Mouse (Mus musculus) liver, embryonic 13.5 days (tissue): ENCODE data around the gene Rem1. TPM values are rescaled to one million over a fixed set of nuclear protein-coding genes. Genes with fewer than 3 reads are reported as not detected.

Source experiments
- ATAC-seq: fragments of 200-750 bp; cut with Nextera tagmentation; 2 replicates; pipeline ENCODE4 v1.8.0; 2017; ENCODE audit warnings: low read depth, mild to moderate bottlenecking, moderate number of reproducible peaks, moderate library complexity
- DNase-seq: peaks from one replicate; pipeline ENCODE4 v3.0.0; 2022
- H3K27ac ChIP-seq: fragments of 300-500 bp; sonication (generic); 2 replicates; pipeline ENCODE4 v1.5.1; 2015; ENCODE audit warnings: moderate library complexity, mild to moderate bottlenecking, inconsistent platforms
- H3K27me3 ChIP-seq: fragments of 300-500 bp; sonication (generic); 2 replicates; pipeline ENCODE4 v1.6.1; 2015; ENCODE audit warnings: mild to moderate bottlenecking, inconsistent platforms
- H3K36me3 ChIP-seq: fragments of 300-500 bp; sonication (generic); 2 replicates; pipeline ENCODE4 v1.6.1; 2015; ENCODE audit warnings: mild to moderate bottlenecking, inconsistent platforms
- H3K4me1 ChIP-seq: fragments of 300-500 bp; sonication (generic); replicated peaks from 2 replicates; pipeline ENCODE4 v1.6.1; 2015; ENCODE audit warnings: inconsistent platforms
- H3K4me2 ChIP-seq: fragments of 300-500 bp; sonication (generic); 2 replicates; pipeline ENCODE4 v1.6.1; 2015; ENCODE audit warnings: inconsistent platforms, mild to moderate bottlenecking, moderate library complexity
- H3K4me3 ChIP-seq: fragments of 300-500 bp; sonication (generic); replicated peaks from 2 replicates; pipeline ENCODE4 v1.5.1; 2015; ENCODE audit warnings: mild to moderate bottlenecking, inconsistent platforms
- H3K9ac ChIP-seq: fragments of 300-500 bp; sonication (generic); 2 replicates; pipeline ENCODE4 v1.6.1; 2015; ENCODE audit warnings: mild to moderate bottlenecking, inconsistent platforms
- H3K9me3 ChIP-seq: fragments of 300-500 bp; sonication (generic); replicated peaks from 2 replicates; pipeline ENCODE4 v1.6.1; 2016; ENCODE audit warnings: inconsistent platforms
- WGBS: fragments of 180-500 bp; shearing (Covaris S2); methylation state at CpG from one replicate; pipeline ENCODE4 v1.1.7; 2015; ENCODE audit not compliant: insufficient replicate concordance; 5-methylcytosine and 5-hydroxymethylcytosine counted together
- polyA plus RNA-seq: library from polyadenylated mRNA; unstranded; fragments of >200 nt; fragmentation: Nextera tagmentation; extraction: Ambion mirVana; gene quantifications from 2 replicates; pipeline ENCODE4 v1.2.1, GENCODE M21; 2015

The Rem1 gene
- 0.89 and 0.95 TPM in 2 replicates for polyA plus RNA-seq

- no peaks in the 10 kb centered on the region for H3K36me3 ChIP-seq
- 4% methylated on average over 52 of the region's 59 CpGs for WGBS
- peaks cover 5% of the 10 kb centered on the region; the same call in 1 of the 2 replicates for H3K4me1 ChIP-seq
- no peaks in the 10 kb centered on the region for H3K9me3 ChIP-seq
- no peak for ATAC-seq
- no peak within 1 kb of the TSS for H3K27ac ChIP-seq
- H3K27me3 ChIP-seq = peaks cover 68% of the 10 kb centered on the region
- H3K4me2 ChIP-seq = peak within 1 kb of the TSS; percentile 53
- no peak within 1 kb of the TSS for H3K9ac ChIP-seq
- peak within 1 kb of the TSS; percentile 40 for H3K4me3 ChIP-seq
- no peak for DNase-seq
Observed at GRCm38 (mm10) chr2:152626774-152627591, at the start of gene Rem1. Gene Rem1, plus strand, starts transcription at chr2:152626951.

- 55% methylated on average over 7 of the region's 7 CpGs for WGBS
- Histone ChIP-seq H3K4me1 (no peaks in the 10 kb centered on the region), H3K9me3 (no peaks in the 10 kb centered on the region), H3K4me3 (no peak within 1 kb of the TSS), H3K36me3 (no peaks in the 10 kb centered on the region), H3K4me2 (no peak within 1 kb of the TSS), H3K27me3 (no peaks in the 10 kb centered on the region), H3K9ac (no peak within 1 kb of the TSS), H3K27ac (no peak within 1 kb of the TSS)
- ATAC-seq (no peak), DNase-seq (no peak)
Observed at GRCm38 (mm10) chr2:152580107-152580506, 46.6 kb upstream of the Rem1 start, which contains the start of gene Defb19. Gene Defb19, minus strand, starts transcription at chr2:152580312.

GRCm38 (mm10) chr2:152580612-152581011, 46.1 kb upstream of the Rem1 start:
- no peak overlapping the region for H3K27ac ChIP-seq
- 59% methylated on average over 11 of the region's 11 CpGs for WGBS
- H3K27me3 ChIP-seq = no peaks in the 10 kb centered on the region
- H3K9me3 ChIP-seq = no peaks in the 10 kb centered on the region
- H3K4me1 ChIP-seq = no peaks in the 10 kb centered on the region
- no peak overlapping the region for H3K4me3 ChIP-seq
- DNase-seq (no peak), ATAC-seq (no peak)
- no peak overlapping the region for H3K9ac ChIP-seq
- H3K4me2 ChIP-seq = no peak overlapping the region
- H3K36me3 ChIP-seq = no peaks in the 10 kb centered on the region

- DNase-seq = no peak
- no peak for ATAC-seq
- no peak overlapping the region for H3K4me2 ChIP-seq
- WGBS = 55% methylated on average over 4 of the region's 4 CpGs
- no peaks in the 10 kb centered on the region for H3K9me3 ChIP-seq
- H3K27me3 ChIP-seq = no peaks in the 10 kb centered on the region
- H3K36me3 ChIP-seq = no peaks in the 10 kb centered on the region
- no peak overlapping the region for H3K9ac ChIP-seq
- H3K4me1 ChIP-seq = no peaks in the 10 kb centered on the region
- no peak overlapping the region for H3K4me3 ChIP-seq
- no peak overlapping the region for H3K27ac ChIP-seq
Observed at GRCm38 (mm10) chr2:152586926-152587560, 39.7 kb upstream of the Rem1 start.

- 35% methylated on average over 2 of the region's 2 CpGs for WGBS
- H3K9me3 ChIP-seq = no peaks in the 10 kb centered on the region
- no peak overlapping the region for H3K27ac ChIP-seq
- DNase-seq (no peak), ATAC-seq (no peak)
- no peak overlapping the region for H3K4me3 ChIP-seq
- H3K9ac ChIP-seq = no peak overlapping the region
- H3K27me3 ChIP-seq = no peaks in the 10 kb centered on the region
- H3K36me3 ChIP-seq = no peaks in the 10 kb centered on the region
- no peaks in the 10 kb centered on the region for H3K4me1 ChIP-seq
- H3K4me2 ChIP-seq = no peak overlapping the region
Observed at GRCm38 (mm10) chr2:152588450-152588849, 38.3 kb upstream of the Rem1 start.

GRCm38 (mm10) chr2:152589021-152589420, 37.7 kb upstream of the Rem1 start:
- Histone ChIP-seq H3K4me1 (no peaks in the 10 kb centered on the region), H3K9ac (no peak overlapping the region), H3K27me3 (no peaks in the 10 kb centered on the region), H3K9me3 (no peaks in the 10 kb centered on the region), H3K4me2 (no peak overlapping the region), H3K4me3 (no peak overlapping the region), H3K27ac (no peak overlapping the region), H3K36me3 (no peaks in the 10 kb centered on the region)
- WGBS = 53% methylated on average over 6 of the region's 6 CpGs
- DNase-seq (no peak), ATAC-seq (no peak)

GRCm38 (mm10) chr2:152599299-152599698, 27.5 kb upstream of the Rem1 start, which contains the start of gene Defb45:
Gene Defb45, minus strand, starts transcription at chr2:152599399.
- Histone ChIP-seq H3K27ac (no peak within 1 kb of the TSS), H3K9ac (no peak within 1 kb of the TSS), H3K4me3 (no peak within 1 kb of the TSS), H3K9me3 (no peaks in the 10 kb centered on the region), H3K36me3 (no peaks in the 10 kb centered on the region), H3K4me2 (no peak within 1 kb of the TSS), H3K27me3 (no peaks in the 10 kb centered on the region), H3K4me1 (no peaks in the 10 kb centered on the region)
- no peak for DNase-seq
- no peak for ATAC-seq
- WGBS = 48% methylated on average over 7 of the region's 7 CpGs

GRCm38 (mm10) chr2:152600076-152600475, 26.7 kb upstream of the Rem1 start:
- no peaks in the 10 kb centered on the region for H3K27me3 ChIP-seq
- ATAC-seq (no peak), DNase-seq (no peak)
- H3K9me3 ChIP-seq = no peaks in the 10 kb centered on the region
- no peak overlapping the region for H3K4me2 ChIP-seq
- no peaks in the 10 kb centered on the region for H3K4me1 ChIP-seq
- H3K36me3 ChIP-seq = no peaks in the 10 kb centered on the region
- H3K4me3 ChIP-seq = no peak overlapping the region
- H3K9ac ChIP-seq = no peak overlapping the region
- H3K27ac ChIP-seq = no peak overlapping the region
- 70% methylated on average over 6 of the region's 6 CpGs for WGBS

GRCm38 (mm10) chr2:152601275-152601960, 25.3 kb upstream of the Rem1 start:
- 51% methylated on average over 4 of the region's 4 CpGs for WGBS
- no peaks in the 10 kb centered on the region for H3K9me3 ChIP-seq
- ATAC-seq (no peak), DNase-seq (no peak)
- no peak overlapping the region for H3K27ac ChIP-seq
- no peaks in the 10 kb centered on the region for H3K4me1 ChIP-seq
- H3K4me2 ChIP-seq = no peak overlapping the region
- H3K36me3 ChIP-seq = no peaks in the 10 kb centered on the region
- H3K27me3 ChIP-seq = no peaks in the 10 kb centered on the region
- no peak overlapping the region for H3K9ac ChIP-seq
- H3K4me3 ChIP-seq = no peak overlapping the region

GRCm38 (mm10) chr2:152604057-152604456, 22.7 kb upstream of the Rem1 start, which contains the start of gene Defb36:
Gene Defb36, plus strand, starts transcription at chr2:152604327.
- ATAC-seq (no peak), DNase-seq (no peak)
- Histone ChIP-seq H3K9ac (no peak within 1 kb of the TSS), H3K4me2 (no peak within 1 kb of the TSS), H3K4me1 (no peaks in the 10 kb centered on the region), H3K9me3 (no peaks in the 10 kb centered on the region), H3K27ac (no peak within 1 kb of the TSS), H3K36me3 (no peaks in the 10 kb centered on the region), H3K27me3 (no peaks in the 10 kb centered on the region), H3K4me3 (no peak within 1 kb of the TSS)
- 66% methylated on average over 15 of the region's 15 CpGs for WGBS

GRCm38 (mm10) chr2:152607746-152608145, 19.0 kb upstream of the Rem1 start:
- H3K36me3 ChIP-seq = no peaks in the 10 kb centered on the region
- ATAC-seq = no peak
- H3K27me3 ChIP-seq = no peaks in the 10 kb centered on the region
- DNase-seq = no peak
- no peak overlapping the region for H3K9ac ChIP-seq
- H3K4me2 ChIP-seq = no peak overlapping the region
- no peaks in the 10 kb centered on the region for H3K9me3 ChIP-seq
- H3K27ac ChIP-seq = no peak overlapping the region
- 49% methylated on average over 6 of the region's 6 CpGs for WGBS
- no peak overlapping the region for H3K4me3 ChIP-seq
- no peaks in the 10 kb centered on the region for H3K4me1 ChIP-seq
